Mouse (Mus musculus) kidney, postnatal 36 days (tissue): Measurements from ENCODE around the gene Gm13276.
"Not testable (repeated sequence)": the region's sequence is repeated elsewhere in the genome, so short reads cannot be mapped to it uniquely, and the experiment has no call there.

Source experiments
- DNase-seq, 2 experiments: peaks; one replicate each; pipeline ENCODE4 v3.0.0; 2021 to 2022; ENCODE audit warnings: mixed read lengths in 2 of 2

Gm13276 gene

GRCm38 (mm10) chr4:88788402-88788801, 2.9 kb downstream of the Gm13276 start, which contains the start of gene Gm13277:
TSS of gene Gm13277 (plus strand) at chr4:88788632.
- peak; percentile 77 for DNase-seq

GRCm38 (mm10) chr4:88791250-88791649, 5.7 kb downstream of the Gm13276 start, which contains the start of gene Gm13278:
TSS of gene Gm13278 (plus strand) at chr4:88791550.
- not testable (repeated sequence) for DNase-seq

GRCm38 (mm10) chr4:88793936-88794675, 8.6 kb downstream of the Gm13276 start, which contains the start of gene Gm13275:
TSS of gene Gm13275 (plus strand) at chr4:88794487.
- DNase-seq = peak; percentile 14 to 46

- not testable (repeated sequence) for DNase-seq
Observed at GRCm38 (mm10) chr4:88797097-88797496, 11.6 kb downstream of the Gm13276 start, which contains the start of gene Gm13279. TSS of gene Gm13279 (plus strand) at chr4:88797397.

GRCm38 (mm10) chr4:88799365-88799764, 13.9 kb downstream of the Gm13276 start, which contains the start of gene Gm13285:
TSS of gene Gm13285 (plus strand) at chr4:88799665.
- not testable (repeated sequence) for DNase-seq

- DNase-seq = not testable (repeated sequence)
Observed at GRCm38 (mm10) chr4:88802954-88803353, 17.4 kb downstream of the Gm13276 start, which contains the start of gene Gm13287. TSS of gene Gm13287 (plus strand) at chr4:88803254.

- DNase-seq = not testable (repeated sequence)
Observed at GRCm38 (mm10) chr4:88805231-88805630, 19.7 kb downstream of the Gm13276 start, which contains the start of gene Gm13288. TSS of gene Gm13288 (plus strand) at chr4:88805531.

- DNase-seq = peak; percentile 32 to 53
Observed at GRCm38 (mm10) chr4:88805761-88806160, 20.3 kb downstream of the Gm13276 start.

GRCm38 (mm10) chr4:88815928-88816327, 30.4 kb downstream of the Gm13276 start, which contains the start of gene Ifna7:
TSS of gene Ifna7 (plus strand) at chr4:88816228.
- DNase-seq = no peak

- no peak for DNase-seq
Observed at GRCm38 (mm10) chr4:88819659-88820058, 34.1 kb downstream of the Gm13276 start, which contains the start of gene Ifna11. TSS of gene Ifna11 (plus strand) at chr4:88819959.

- DNase-seq = peak in 1 of 2 experiments; percentile 50
Observed at GRCm38 (mm10) chr4:88822995-88823394, 37.5 kb downstream of the Gm13276 start.

GRCm38 (mm10) chr4:88827116-88827515, 41.6 kb downstream of the Gm13276 start, which contains the start of gene Ifna6:
TSS of gene Ifna6 (plus strand) at chr4:88827416.
- not testable (repeated sequence) for DNase-seq

- peak; percentile 7 to 66 for DNase-seq
Observed at GRCm38 (mm10) chr4:88830523-88830922, 45.0 kb downstream of the Gm13276 start.

GRCm38 (mm10) chr4:88835225-88835624, 49.7 kb downstream of the Gm13276 start, which contains the start of gene Ifna5:
TSS of gene Ifna5 (plus strand) at chr4:88835525.
- DNase-seq = not testable (repeated sequence)
